Mouse (Mus musculus) testis, adult 2 months (tissue): Measurements from ENCODE around the gene Gm7579. TPM values are rescaled to one million over a fixed set of nuclear protein-coding genes. Genes with fewer than 3 reads are reported as not detected.
"Not testable (repeated sequence)": the region's sequence is repeated elsewhere in the genome, so short reads cannot be mapped to it uniquely, and the experiment has no call there.

Source experiments
- H3K27ac ChIP-seq: fragments of 200-500 bp; 2 replicates; pipeline ENCODE4 v1.5.1; 2012; ENCODE audit warnings: low read depth, low read length; ENCODE audit not compliant: control insufficient read depth, insufficient read depth
- H3K27me3 ChIP-seq: fragments of 200-500 bp; 2 replicates; pipeline ENCODE4 v1.6.1; 2012; ENCODE audit warnings: mild to moderate bottlenecking, low read length, moderate library complexity; ENCODE audit not compliant: control insufficient read depth, insufficient read depth
- H3K36me3 ChIP-seq: fragments of 200-500 bp; 2 replicates; pipeline ENCODE4 v1.6.1; 2012; ENCODE audit warnings: mild to moderate bottlenecking, low read length; ENCODE audit not compliant: control insufficient read depth, insufficient read depth
- H3K4me1 ChIP-seq: fragments of 200-500 bp; 2 replicates; pipeline ENCODE4 v1.6.1; 2012; ENCODE audit warnings: low read length; ENCODE audit not compliant: control insufficient read depth, insufficient read depth
- H3K4me3 ChIP-seq: fragments of 200-500 bp; 2 replicates; pipeline ENCODE4 v1.5.1; 2012; ENCODE audit warnings: low read depth, mild to moderate bottlenecking, low read length, moderate library complexity, mixed read lengths; ENCODE audit not compliant: control insufficient read depth
- CTCF ChIP-seq: fragments of 200-500 bp; IDR thresholded peaks from 2 replicates; pipeline ENCODE4 v1.5.1; 2012; ENCODE audit warnings: low read depth, mild to moderate bottlenecking, inconsistent platforms, low read length, moderate library complexity; ENCODE audit not compliant: control insufficient read depth, insufficient read depth, insufficient replicate concordance
- POLR2A ChIP-seq: fragments of 200-500 bp; IDR thresholded peaks from 2 replicates; pipeline ENCODE4 v1.6.1; 2012; ENCODE audit warnings: low read depth, mild to moderate bottlenecking, inconsistent platforms, low read length, moderate library complexity; ENCODE audit not compliant: control insufficient read depth
- polyA plus RNA-seq: library from polyadenylated mRNA; depleted of rRNA; stranded (reverse); fragments of >200 nt; gene quantifications from 2 replicates; pipeline ENCODE4 v1.2.3, GENCODE M21; 2012; rRNA removed

Gene Gm7579
- polyA plus RNA-seq = not detected in 2 replicates

DNA sequence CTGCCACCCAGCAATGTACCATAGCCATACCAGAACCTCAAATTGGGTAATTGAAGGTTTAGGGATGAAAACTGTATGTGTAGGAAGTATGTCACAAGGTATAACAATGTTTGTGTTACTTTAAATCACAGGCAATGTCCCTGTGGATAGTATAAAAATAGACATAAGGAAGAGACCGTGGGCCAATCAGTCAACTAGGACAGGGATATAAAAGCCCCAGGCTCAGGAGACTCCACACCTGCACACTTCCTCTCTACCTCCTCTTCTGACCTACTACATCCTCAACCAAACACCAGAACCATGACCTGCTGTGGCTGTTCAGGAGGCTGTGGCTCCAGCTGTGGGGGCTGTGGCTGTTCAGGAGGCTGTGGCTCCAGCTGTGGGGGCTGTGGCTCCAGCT lies at the start of gene Gm7579:
TSS of gene Gm7579 (plus strand) at position 301 of the 400 bp plus-strand sequence.
- Histone ChIP-seq H3K4me1 (no peaks in the 10 kb centered on the region), H3K4me3 (no peak within 1 kb of the TSS), H3K27ac (no peak within 1 kb of the TSS), H3K27me3 (no peaks in the 10 kb centered on the region), H3K36me3 (no peaks in the 10 kb centered on the region)
- no peak for TF ChIP-seq CTCF
- no peak for TF ChIP-seq POLR2A

DNA sequence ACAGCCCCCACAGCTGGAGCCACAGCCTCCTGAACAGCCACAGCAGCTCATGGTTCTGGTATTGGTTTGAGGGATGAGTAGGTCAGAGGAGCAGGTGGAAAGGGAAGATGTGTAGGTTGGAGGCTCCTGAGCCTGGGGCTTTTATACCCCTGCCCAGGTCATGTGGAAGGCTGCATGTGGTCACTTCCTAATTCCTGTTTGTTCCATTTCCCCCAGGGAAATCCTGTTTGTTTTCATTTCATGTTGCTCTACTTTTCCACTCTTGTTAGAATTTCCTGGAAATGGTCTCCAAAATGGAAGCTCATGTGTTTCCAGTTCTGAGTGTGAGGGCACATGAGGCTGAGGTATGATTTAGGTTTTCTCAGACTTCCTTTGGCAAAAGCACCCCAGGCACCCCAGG lies 46.0 kb upstream of the Gm7579 start, which contains the start of gene Gm4553:
TSS of gene Gm4553 (minus strand) at position 101 of the 400 bp plus-strand sequence.
- H3K27me3 ChIP-seq, H3K4me3 ChIP-seq, H3K27ac ChIP-seq, H3K36me3 ChIP-seq, H3K4me1 ChIP-seq: not testable (repeated sequence)

DNA sequence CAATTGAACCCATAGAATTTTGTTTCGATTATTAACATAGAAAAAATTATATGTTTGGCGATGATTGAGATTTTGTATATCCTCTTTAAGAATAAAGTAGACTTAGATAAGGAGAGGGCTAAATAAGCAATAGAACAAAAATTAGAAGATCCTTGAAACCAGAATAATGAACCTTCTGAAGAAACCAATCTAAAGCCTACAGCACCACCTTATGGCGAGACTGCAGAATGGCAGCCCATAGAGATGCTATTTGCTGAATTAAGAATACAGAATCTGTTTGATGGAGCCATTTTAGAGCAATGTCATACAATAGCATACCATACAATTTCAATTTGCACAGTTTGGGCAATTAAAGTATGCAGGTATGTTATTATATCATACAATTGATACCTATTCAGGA lies 41.8 kb upstream of the Gm7579 start:
- Histone ChIP-seq H3K27ac (no peak overlapping the region), H3K27me3 (no peaks in the 10 kb centered on the region), H3K4me3 (no peak overlapping the region), H3K36me3 (no peaks in the 10 kb centered on the region), H3K4me1 (no peaks in the 10 kb centered on the region)
- TF ChIP-seq POLR2A = no peak
- no peak for TF ChIP-seq CTCF

DNA sequence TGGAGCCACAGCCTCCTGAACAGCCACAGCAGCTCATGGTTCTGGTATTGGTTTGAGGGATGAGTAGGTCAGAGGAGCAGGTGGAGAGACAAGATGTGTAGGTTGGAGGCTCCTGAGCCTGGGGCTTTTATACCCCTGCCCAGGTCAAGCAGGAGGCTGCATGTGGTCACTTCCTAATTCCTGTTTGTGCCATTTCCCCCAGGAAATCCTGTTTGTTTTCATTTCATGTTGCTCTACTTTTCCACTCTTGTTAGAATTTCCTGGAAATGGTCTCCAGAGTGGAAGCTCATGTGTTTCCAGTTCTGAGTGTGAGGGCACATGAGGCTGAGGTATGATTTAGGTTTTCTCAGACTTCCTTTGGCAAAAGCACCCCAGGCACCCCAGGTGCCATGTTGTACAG lies 35.8 kb upstream of the Gm7579 start, which contains the start of gene Krtap5-2:
TSS of gene Krtap5-2 (minus strand) at position 101 of the 400 bp plus-strand sequence.
- not testable (repeated sequence) for H3K27ac ChIP-seq, H3K27me3 ChIP-seq, H3K4me1 ChIP-seq, H3K4me3 ChIP-seq, H3K36me3 ChIP-seq

DNA sequence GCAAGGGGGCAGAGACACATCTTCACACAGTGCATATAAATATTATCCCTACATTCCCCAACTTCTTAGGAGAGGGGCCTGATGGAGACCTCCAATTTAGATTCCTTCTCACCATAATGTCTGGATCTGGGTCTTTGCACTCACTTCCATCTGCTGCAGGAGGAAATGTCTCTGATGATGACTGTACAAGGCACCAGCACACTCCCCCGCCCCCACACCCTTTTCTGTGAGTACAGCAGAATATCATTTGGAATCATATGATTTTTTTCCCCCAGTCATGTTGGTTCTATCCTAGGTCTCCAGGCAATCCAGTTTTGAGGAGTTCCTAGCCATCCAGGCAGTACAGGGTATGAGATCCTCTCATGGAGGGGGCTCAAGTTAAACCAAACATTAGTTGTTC lies 33.0 kb upstream of the Gm7579 start:
- Histone ChIP-seq H3K4me3 (no peak overlapping the region), H3K36me3 (no peaks in the 10 kb centered on the region), H3K27me3 (no peaks in the 10 kb centered on the region), H3K4me1 (no peaks in the 10 kb centered on the region), H3K27ac (no peak overlapping the region)
- TF ChIP-seq CTCF (no peak), POLR2A (no peak)

- no peak overlapping the region for H3K4me3 ChIP-seq
- no peaks in the 10 kb centered on the region for H3K36me3 ChIP-seq
- H3K27ac ChIP-seq = no peak overlapping the region
- H3K27me3 ChIP-seq = no peaks in the 10 kb centered on the region
- H3K4me1 ChIP-seq = no peaks in the 10 kb centered on the region
- TF ChIP-seq CTCF = no peak
- no peak for TF ChIP-seq POLR2A
Measured at GRCm38 (mm10) chr7:142181021-142181420, 30.6 kb upstream of the Gm7579 start.

DNA sequence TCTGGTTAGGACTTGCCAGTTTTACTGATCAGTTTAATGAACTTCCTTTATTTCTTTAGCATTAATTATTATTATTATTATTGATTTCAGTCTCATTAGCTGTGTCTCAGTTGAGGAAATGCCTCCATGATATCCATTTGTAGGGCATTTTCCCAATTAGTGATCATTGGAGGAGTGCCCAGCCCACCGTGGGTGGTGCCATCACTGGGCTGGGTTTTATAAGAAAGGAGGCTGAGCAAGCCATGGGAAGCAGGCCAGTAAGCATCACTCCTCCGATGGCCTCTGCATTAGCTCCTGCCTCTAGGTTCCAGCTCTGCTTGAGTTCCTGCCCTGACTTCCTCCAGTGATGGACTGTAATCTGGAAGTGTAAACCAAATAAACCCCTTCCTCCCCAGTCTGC lies 23.5 kb upstream of the Gm7579 start:
- H3K4me1 ChIP-seq = no peaks in the 10 kb centered on the region
- TF ChIP-seq POLR2A = no peak
- no peak for TF ChIP-seq CTCF

DNA sequence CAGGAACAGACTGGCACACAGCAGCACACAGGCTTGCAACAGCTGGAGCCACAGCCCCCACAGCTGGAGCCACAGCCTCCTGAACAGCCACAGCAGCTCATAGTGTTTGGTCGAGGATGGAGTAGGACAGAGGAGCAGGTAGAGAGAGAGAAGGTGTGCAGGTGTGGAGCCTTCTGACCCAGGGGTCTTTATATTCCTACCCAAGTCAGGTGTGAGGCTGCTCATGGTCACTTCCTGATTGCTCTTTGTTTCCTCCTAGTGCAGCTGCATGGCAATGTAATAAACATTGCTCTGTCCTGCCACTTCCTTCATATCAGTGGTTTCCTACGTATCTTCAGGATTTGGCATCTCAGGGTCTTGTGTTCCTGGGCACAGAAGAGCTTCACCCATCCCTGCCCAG lies 21.4 kb upstream of the Gm7579 start, which contains the start of gene Gm10153:
TSS of gene Gm10153 (minus strand) at position 101 of the 400 bp plus-strand sequence.
- Histone ChIP-seq H3K4me3 (no peak within 1 kb of the TSS), H3K27me3 (no peaks in the 10 kb centered on the region), H3K4me1 (no peaks in the 10 kb centered on the region), H3K27ac (no peak within 1 kb of the TSS), H3K36me3 (no peaks in the 10 kb centered on the region)
- TF ChIP-seq CTCF = no peak
- no peak for TF ChIP-seq POLR2A

More for the DNA sequence above, 23.5 kb upstream of the Gm7579 start:
- Histone ChIP-seq H3K4me3 (no peak overlapping the region), H3K27me3 (no peaks in the 10 kb centered on the region), H3K27ac (no peak overlapping the region), H3K36me3 (no peaks in the 10 kb centered on the region)
